Mouse (Mus musculus) lung, postnatal 0 days (tissue): ENCODE measurements around the gene Rmnd5b. TPM values are rescaled to one million over a fixed set of nuclear protein-coding genes. Genes with fewer than 3 reads are reported as not detected.
"Not testable (repeated sequence)": the region's sequence is repeated elsewhere in the genome, so short reads cannot be mapped to it uniquely, and the experiment has no call there.

Experiments used
- ATAC-seq: fragments of 200-750 bp; cut with Nextera tagmentation; 2 replicates; pipeline ENCODE4 v1.8.0; 2017; ENCODE audit warnings: moderate library complexity
- DNase-seq: peaks from one replicate; pipeline ENCODE4 v3.0.0-alpha.2; 2016; ENCODE audit warnings: low spot score
- H3K27ac ChIP-seq: fragments of 300-500 bp; sonication (generic); 2 replicates; pipeline ENCODE4 v1.5.1; 2014; ENCODE audit warnings: antibody characterized with exemption, mild to moderate bottlenecking, low read length, mixed read lengths
- H3K27me3 ChIP-seq: fragments of 300-500 bp; sonication (generic); replicated peaks from 2 replicates; pipeline ENCODE4 v1.6.1; 2014; ENCODE audit warnings: low read length, mixed read lengths; ENCODE audit not compliant: insufficient read depth
- H3K36me3 ChIP-seq: fragments of 300-500 bp; sonication (generic); 2 replicates; pipeline ENCODE4 v1.6.1; 2014; ENCODE audit warnings: low read length, mixed read lengths; ENCODE audit not compliant: insufficient read depth
- H3K4me1 ChIP-seq: fragments of 300-500 bp; sonication (generic); 2 replicates; pipeline ENCODE4 v1.6.1; 2014; ENCODE audit warnings: antibody characterized with exemption, low read depth, low read length, mixed read lengths; ENCODE audit not compliant: insufficient read depth
- H3K4me2 ChIP-seq: fragments of 300-500 bp; sonication (generic); replicated peaks from 2 replicates; pipeline ENCODE4 v1.6.1; 2014; ENCODE audit warnings: low read depth, mild to moderate bottlenecking, low read length, moderate library complexity, mixed read lengths
- H3K4me3 ChIP-seq: fragments of 300-500 bp; sonication (generic); 2 replicates; pipeline ENCODE4 v1.5.1; 2014; ENCODE audit warnings: low read depth, low read length
- H3K9ac ChIP-seq: fragments of 300-500 bp; sonication (generic); replicated peaks from 2 replicates; pipeline ENCODE4 v1.6.1; 2014; ENCODE audit warnings: low read depth, mild to moderate bottlenecking
- H3K9me3 ChIP-seq: fragments of 300-500 bp; sonication (generic); 2 replicates; pipeline ENCODE4 v1.6.1; 2016; ENCODE audit warnings: low read length, mixed read lengths
- CTCF ChIP-seq: IDR thresholded peaks from 2 replicates; pipeline ENCODE4 v1.5.1; 2016; ENCODE audit warnings: antibody characterized with exemption, mild to moderate bottlenecking
- EP300 ChIP-seq: IDR thresholded peaks from 2 replicates; pipeline ENCODE4 v1.6.1; 2016; ENCODE audit warnings: antibody characterized with exemption, mild to moderate bottlenecking, control low read depth
- whole genome bisulfite sequencing: fragments of 180-500 bp; shearing (Covaris S2); extraction: QIAGEN DNeasy Blood & Tissue Kit; methylation state at CpG from one replicate; pipeline ENCODE4 v1.1.7; 2014; 5-methylcytosine and 5-hydroxymethylcytosine counted together
- polyA plus RNA-seq: library from polyadenylated mRNA; unstranded; fragments of >200 nt; fragmentation: Nextera tagmentation; extraction: Ambion mirVana; gene quantifications from 2 replicates; pipeline ENCODE4 v1.2.1, GENCODE M21; 2015

The Rmnd5b gene
- polyA plus RNA-seq, 1 experiment from 2014 or later: 46.4 TPM

DNA sequence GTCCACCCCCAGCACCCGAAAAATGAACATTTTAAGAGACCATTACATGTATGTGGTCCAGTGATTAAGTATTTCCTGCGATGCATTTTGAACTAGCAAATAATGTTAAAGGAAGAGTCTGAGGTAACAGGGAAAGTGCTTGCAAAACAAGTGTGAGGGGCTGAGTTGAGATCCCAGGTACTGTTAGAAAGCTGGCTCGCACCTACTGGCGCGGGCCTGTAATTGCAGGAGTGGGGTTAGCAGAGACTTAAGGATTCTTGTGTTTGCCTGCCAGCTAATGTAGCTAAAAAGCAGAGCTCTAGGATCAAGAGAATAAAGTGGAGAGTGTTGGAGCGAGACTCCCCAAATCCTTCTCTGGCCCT is 608 bp upstream of the Rmnd5b start:
- ATAC-seq (peak; percentile 56), DNase-seq (peak; percentile 91)
- no peaks in the 10 kb centered on the region for H3K36me3 ChIP-seq
- H3K9me3 ChIP-seq: no peaks in the 10 kb centered on the region
- H3K27me3 ChIP-seq: no peaks in the 10 kb centered on the region
- H3K9ac ChIP-seq: peak overlapping the region; percentile 57
- 4% methylated on average over 6 of the region's 6 CpGs for WGBS
- H3K4me1 ChIP-seq: peaks cover 6% of the 10 kb centered on the region
- H3K4me3 ChIP-seq: peak overlapping the region; percentile 69
- H3K4me2 ChIP-seq: peak overlapping the region; percentile 79
- H3K27ac ChIP-seq: peak overlapping the region; percentile 91
- TF ChIP-seq EP300 (no peak), CTCF (peak; percentile 80)

DNA sequence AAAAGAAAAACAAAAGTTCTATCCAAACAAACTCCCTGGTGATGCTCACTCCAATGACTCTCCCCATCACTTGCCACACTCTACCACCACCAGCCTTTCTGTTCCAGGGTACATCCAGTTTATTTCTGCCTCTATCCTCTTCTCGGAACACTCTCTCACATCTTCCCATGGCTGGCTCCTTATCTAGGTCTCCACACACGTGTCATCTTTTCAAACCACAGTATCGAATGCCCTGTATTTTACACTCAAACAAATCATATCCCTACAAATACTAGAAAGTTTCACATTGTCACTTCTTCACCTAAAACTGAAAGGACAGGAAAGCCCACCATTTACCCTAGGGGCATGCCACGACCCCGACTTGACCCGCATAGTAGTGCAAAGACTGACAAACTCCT is 570 bp downstream of the Rmnd5b start:
- no peak for DNase-seq
- Histone ChIP-seq H3K4me1 (peaks cover 6% of the 10 kb centered on the region; the same call in 1 of the 2 replicates), H3K9ac (peak overlapping the region; percentile 57), H3K4me3 (peak overlapping the region; percentile 69), H3K27ac (peak overlapping the region; percentile 91), H3K36me3 (no peaks in the 10 kb centered on the region), H3K9me3 (no peaks in the 10 kb centered on the region), H3K4me2 (peak overlapping the region; percentile 79), H3K27me3 (no peaks in the 10 kb centered on the region)
- 7% methylated on average over 6 of the region's 6 CpGs for WGBS
- no peak for ATAC-seq
- TF ChIP-seq EP300 (no peak), CTCF (no peak)

DNA sequence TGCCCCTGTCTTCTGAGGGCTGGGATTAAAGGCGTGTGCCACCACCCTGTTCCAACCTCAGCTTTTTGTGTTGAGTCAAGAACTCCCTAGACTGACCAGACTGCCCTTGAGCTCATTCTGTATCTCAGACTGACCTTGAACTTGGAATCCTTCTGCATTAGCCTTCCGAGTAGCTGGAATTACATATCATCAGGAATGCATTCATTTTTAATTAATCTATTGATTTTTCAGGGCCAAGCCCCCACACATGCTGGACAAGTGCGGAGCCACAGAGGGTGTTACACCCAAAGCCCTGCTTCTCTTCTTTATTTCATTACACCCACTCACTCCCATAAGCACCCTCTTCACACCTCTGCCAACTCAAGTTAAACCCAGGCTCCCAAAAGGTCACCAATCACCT is 2.0 kb downstream of the Rmnd5b start:
- WGBS: 85% methylated on average over 3 of the region's 3 CpGs
- DNase-seq (no peak), ATAC-seq (no peak)
- H3K4me2 ChIP-seq: no peak overlapping the region
- no peak overlapping the region for H3K27ac ChIP-seq
- H3K36me3 ChIP-seq: no peaks in the 10 kb centered on the region
- H3K4me1 ChIP-seq: peaks cover 6% of the 10 kb centered on the region; the same call in 1 of the 2 replicates
- no peaks in the 10 kb centered on the region for H3K27me3 ChIP-seq
- no peak overlapping the region for H3K4me3 ChIP-seq
- TF ChIP-seq CTCF (no peak), EP300 (no peak)
- no peak overlapping the region for H3K9ac ChIP-seq
- no peaks in the 10 kb centered on the region for H3K9me3 ChIP-seq

DNA sequence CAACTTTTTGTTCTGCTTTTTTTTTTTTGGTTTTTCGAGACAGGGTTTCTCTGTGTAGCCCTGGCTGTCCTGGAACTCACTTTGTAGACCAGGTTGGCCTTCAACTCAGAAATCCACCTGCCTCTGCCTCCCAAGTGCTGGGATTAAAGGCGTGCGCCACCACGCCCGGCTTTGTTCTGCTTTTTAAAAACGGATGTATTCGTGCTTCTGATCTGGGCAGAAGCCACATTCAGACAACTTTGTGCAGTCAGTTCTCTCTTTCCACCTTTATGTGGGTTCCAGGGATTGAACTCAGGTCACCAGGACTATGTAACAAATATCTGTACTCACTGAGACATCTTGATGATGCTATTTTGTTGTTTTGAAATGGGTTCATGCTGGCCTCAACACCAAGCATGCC is 2.5 kb downstream of the Rmnd5b start:
- not testable (repeated sequence) for H3K4me3 ChIP-seq, H3K36me3 ChIP-seq, H3K9me3 ChIP-seq, ATAC-seq, H3K27me3 ChIP-seq, DNase-seq, H3K4me1 ChIP-seq, H3K4me2 ChIP-seq, H3K9ac ChIP-seq, H3K27ac ChIP-seq
- 93% methylated on average over 7 of the region's 7 CpGs for WGBS

DNA sequence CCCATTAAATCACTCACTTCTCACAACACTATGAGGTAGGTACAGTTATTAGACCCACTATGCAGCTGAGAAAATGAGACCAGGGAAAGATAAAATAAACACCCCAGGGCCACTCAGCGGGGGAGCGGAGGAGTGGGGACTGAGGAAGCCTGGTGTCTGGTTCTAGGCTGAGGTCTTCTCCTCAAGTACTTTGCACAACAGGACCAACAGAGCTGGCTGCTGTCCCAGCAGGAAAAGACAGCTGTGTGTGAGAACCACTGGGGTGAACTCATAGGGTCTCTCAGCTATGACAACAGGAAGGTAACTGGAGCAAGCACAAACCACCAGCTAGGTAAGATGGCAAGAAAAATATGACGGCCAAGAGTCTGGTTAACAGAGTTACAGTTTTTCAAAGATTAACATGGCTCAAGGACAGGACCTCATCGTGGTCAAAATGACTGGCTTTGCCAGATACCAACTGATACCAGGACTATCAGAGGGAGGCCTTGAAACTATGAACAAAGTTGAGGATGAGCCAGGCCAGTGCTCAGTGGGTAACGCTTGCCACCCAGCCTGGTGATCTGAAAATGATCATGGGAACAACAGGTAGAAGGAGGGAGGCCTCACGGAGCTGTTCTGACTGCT is 3.5 kb downstream of the Rmnd5b start:
- Histone ChIP-seq H3K27me3 (no peaks in the 10 kb centered on the region), H3K4me3 (no peak overlapping the region), H3K4me1 (no peaks in the 10 kb centered on the region), H3K9me3 (no peaks in the 10 kb centered on the region), H3K4me2 (no peak overlapping the region), H3K27ac (peak overlapping the region; percentile 57; the same call in 1 of the 2 replicates), H3K9ac (no peak overlapping the region), H3K36me3 (peaks cover 7% of the 10 kb centered on the region; the same call in 1 of the 2 replicates)
- ATAC-seq (no peak), DNase-seq (no peak)
- 76% methylated on average over 6 of the region's 6 CpGs for WGBS
- no peak for TF ChIP-seq EP300
- TF ChIP-seq CTCF: no peak

DNA sequence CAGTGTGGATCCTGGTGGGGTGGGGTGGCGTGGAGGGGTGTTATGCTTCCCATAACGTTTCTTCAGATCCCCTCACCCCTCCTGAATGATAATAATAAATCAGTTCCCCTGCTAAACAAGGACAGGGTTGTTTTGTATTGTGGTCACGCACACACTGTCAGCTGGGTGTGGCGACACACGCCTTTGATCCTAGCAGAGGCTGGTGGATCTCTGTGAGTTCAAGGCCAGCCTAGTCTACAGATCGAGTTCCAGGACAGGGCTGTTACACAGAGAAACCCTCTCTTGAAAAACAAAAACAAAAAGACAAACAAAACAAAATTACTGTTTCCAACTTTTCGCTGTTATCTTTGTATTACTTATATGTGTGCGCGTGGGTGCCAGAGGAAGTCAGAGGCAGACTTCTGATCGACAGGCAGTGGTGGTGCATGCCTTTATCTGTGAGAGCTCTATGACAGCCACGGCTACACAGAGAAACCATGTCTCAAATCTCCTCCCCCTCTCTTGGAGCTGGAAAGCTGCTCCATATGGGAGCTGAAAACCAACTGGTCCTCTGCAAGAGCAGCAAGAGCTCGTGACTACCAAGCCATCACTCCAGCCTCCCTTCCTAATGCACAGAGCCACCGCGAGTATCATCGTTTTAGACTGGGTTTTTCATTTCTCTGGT is 5.9 kb downstream of the Rmnd5b start:
- H3K4me3 ChIP-seq: no peak overlapping the region
- DNase-seq (no peak), ATAC-seq (no peak)
- TF ChIP-seq CTCF: no peak
- no peak for TF ChIP-seq EP300
- peaks cover 22% of the 10 kb centered on the region for H3K36me3 ChIP-seq
- no peak overlapping the region for H3K4me2 ChIP-seq
- no peaks in the 10 kb centered on the region for H3K27me3 ChIP-seq
- no peak overlapping the region for H3K9ac ChIP-seq
- 76% methylated on average over 15 of the region's 15 CpGs for WGBS
- H3K9me3 ChIP-seq: no peaks in the 10 kb centered on the region
- no peak overlapping the region for H3K27ac ChIP-seq
- no peaks in the 10 kb centered on the region for H3K4me1 ChIP-seq
